Mouse (Mus musculus): ENCODE measurements around the gene Mpl. TPM values are rescaled to one million over a fixed set of nuclear protein-coding genes. Genes with fewer than 3 reads are reported as not detected.

Gene Mpl
- polyA plus RNA-seq, 2 experiments, result 0.12 to 0.23 TPM

DNA sequence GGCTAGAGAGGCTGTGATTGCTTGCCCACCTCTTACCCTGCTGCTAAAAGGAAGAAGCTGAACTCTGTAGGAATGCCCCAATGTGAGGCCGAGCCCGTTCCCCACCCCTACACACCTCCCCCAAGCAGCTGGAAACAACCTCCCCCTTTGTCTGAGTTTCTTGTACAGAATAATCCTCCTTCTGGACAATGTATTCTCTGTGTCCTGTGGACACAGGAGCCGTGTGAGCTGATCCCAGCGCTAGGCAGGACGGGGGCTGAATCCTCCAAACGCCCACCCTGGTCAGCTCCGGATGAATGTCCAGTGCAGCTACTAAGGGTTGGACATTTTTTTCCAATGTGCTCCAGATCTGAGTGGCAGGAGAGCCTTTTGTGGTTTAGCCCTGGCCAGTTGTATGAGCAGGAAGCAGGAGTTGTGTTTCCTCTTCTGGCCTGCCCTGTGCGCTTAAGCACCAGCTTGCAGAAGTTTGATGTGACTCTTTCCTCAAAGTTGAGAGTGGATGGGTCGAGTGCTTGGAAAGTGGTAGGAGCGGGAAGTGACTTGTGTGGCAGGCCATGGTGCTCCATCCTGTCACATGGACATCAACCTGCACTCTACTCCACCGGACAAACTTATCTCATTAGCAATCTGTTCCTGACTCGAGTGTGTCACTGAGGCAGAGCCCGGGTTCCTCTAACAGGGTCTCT is 40.1 kb downstream of the Mpl start:
- Histone ChIP-seq H3K36me3 (ENCODE audit: control insufficient read depth, insufficient read depth, low read length) (peaks cover 76% of the 10 kb centered on the region), H3K4me2 (replicated peaks; ENCODE audit: low read depth, low read length, severe bottlenecking) (no peak overlapping the region)
- no peak for TF ChIP-seq POLR2A (IDR thresholded peaks at IDR 0.05; ENCODE audit: borderline replicate concordance, extremely low read depth, insufficient read depth, insufficient read length)

DNA sequence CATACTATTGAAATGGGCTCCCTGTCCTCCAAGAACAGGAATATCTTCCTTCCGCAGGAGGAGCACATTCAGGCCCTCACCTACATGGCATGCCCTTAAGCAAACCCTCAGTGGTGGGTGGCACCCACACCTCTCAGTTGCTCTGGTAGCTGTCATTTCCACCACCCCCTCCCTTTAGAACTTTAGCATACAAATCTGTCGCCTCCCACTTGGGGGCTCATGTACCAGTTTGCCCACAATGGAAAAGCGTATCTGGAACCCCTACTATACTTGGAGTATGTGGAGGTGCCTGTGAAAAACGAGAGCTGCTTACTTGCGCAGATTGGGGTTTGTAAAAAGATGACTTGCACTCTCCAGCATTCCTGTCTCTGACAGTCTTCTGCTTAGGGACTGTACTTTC is 41.0 kb downstream of the Mpl start:
- no peak overlapping the region for H3K27ac ChIP-seq (replicated peaks; ENCODE audit: low read depth, low read length)
- H3K36me3 ChIP-seq (ENCODE audit: control insufficient read depth, insufficient read depth, low read length), result peaks cover 85% of the 10 kb centered on the region
- no peak overlapping the region for H3K4me3 ChIP-seq (replicated peaks; ENCODE audit: low read length)
- WGBS, result 93% methylated on average over 5 of the region's 5 CpGs
- no peak for ATAC-seq (ENCODE audit: low FRiP score, low read depth)
- H3K9ac ChIP-seq (ENCODE audit: low read depth, low read length, severe bottlenecking), result no peak overlapping the region
- DNase-seq (ENCODE audit: low spot score), result no peak
- no peaks in the 10 kb centered on the region for H3K27me3 ChIP-seq (ENCODE audit: control insufficient read depth, insufficient read depth, low read length)
- no peak for TF ChIP-seq POLR2A (IDR thresholded peaks at IDR 0.05; ENCODE audit: borderline replicate concordance, extremely low read depth, insufficient read depth, insufficient read length)
- H3K4me1 ChIP-seq (ENCODE audit: control insufficient read depth, insufficient read depth, low read length), result no peaks in the 10 kb centered on the region
- H3K4me2 ChIP-seq (replicated peaks; ENCODE audit: low read depth, low read length, severe bottlenecking), result no peak overlapping the region
- no peaks in the 10 kb centered on the region for H3K9me3 ChIP-seq (ENCODE audit: control insufficient read depth, low read length)

More for the DNA sequence above, 40.1 kb downstream of the Mpl start:
- H3K4me1 ChIP-seq (ENCODE audit: control insufficient read depth, insufficient read depth, low read length), result no peaks in the 10 kb centered on the region
- H3K27ac ChIP-seq (replicated peaks; ENCODE audit: low read depth, low read length), result no peak overlapping the region
- WGBS, result 92% methylated on average over 13 of the region's 13 CpGs
- H3K4me3 ChIP-seq (replicated peaks; ENCODE audit: low read length), result no peak overlapping the region
- no peaks in the 10 kb centered on the region for H3K9me3 ChIP-seq (ENCODE audit: control insufficient read depth, low read length)
- ATAC-seq (ENCODE audit: low FRiP score, low read depth), result no peak
- no peak for DNase-seq (ENCODE audit: low spot score)
- H3K9ac ChIP-seq (ENCODE audit: low read depth, low read length, severe bottlenecking), result no peak overlapping the region
- H3K27me3 ChIP-seq (ENCODE audit: control insufficient read depth, insufficient read depth, low read length), result no peaks in the 10 kb centered on the region

DNA sequence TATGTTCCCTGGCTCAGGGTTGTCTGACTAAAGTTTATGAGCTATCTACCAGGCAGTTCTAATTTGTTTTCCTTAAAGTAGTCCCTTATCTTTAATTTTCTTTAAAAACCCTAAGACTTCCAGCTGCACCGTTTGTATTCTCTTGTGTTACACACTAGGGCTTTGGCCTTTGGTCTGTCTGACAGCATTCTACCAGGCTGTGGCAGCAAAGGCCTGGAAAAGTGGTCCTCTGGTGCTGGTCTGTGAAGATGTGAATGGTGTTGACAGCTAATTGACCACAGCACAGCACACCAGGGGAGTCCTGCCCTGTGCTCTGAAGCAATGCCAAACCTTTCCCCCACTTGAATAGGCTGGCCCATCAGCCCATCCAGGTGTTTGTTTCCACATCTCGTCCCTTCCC is 41.5 kb downstream of the Mpl start:
- Histone ChIP-seq H3K27ac (replicated peaks; ENCODE audit: low read depth, low read length) (no peak overlapping the region), H3K9ac (ENCODE audit: low read depth, low read length, severe bottlenecking) (no peak overlapping the region), H3K27me3 (ENCODE audit: control insufficient read depth, insufficient read depth, low read length) (no peaks in the 10 kb centered on the region), H3K9me3 (ENCODE audit: control insufficient read depth, low read length) (no peaks in the 10 kb centered on the region), H3K4me2 (replicated peaks; ENCODE audit: low read depth, low read length, severe bottlenecking) (no peak overlapping the region), H3K36me3 (ENCODE audit: control insufficient read depth, insufficient read depth, low read length) (peaks cover 84% of the 10 kb centered on the region), H3K4me1 (ENCODE audit: control insufficient read depth, insufficient read depth, low read length) (no peaks in the 10 kb centered on the region), H3K4me3 (replicated peaks; ENCODE audit: low read length) (no peak overlapping the region)
- no peak for TF ChIP-seq POLR2A (IDR thresholded peaks at IDR 0.05; ENCODE audit: borderline replicate concordance, extremely low read depth, insufficient read depth, insufficient read length)
- DNase-seq (ENCODE audit: low spot score), result no peak
- ATAC-seq (ENCODE audit: low FRiP score, low read depth), result no peak
- WGBS, result 82% methylated on average over 2 of the region's 2 CpGs

DNA sequence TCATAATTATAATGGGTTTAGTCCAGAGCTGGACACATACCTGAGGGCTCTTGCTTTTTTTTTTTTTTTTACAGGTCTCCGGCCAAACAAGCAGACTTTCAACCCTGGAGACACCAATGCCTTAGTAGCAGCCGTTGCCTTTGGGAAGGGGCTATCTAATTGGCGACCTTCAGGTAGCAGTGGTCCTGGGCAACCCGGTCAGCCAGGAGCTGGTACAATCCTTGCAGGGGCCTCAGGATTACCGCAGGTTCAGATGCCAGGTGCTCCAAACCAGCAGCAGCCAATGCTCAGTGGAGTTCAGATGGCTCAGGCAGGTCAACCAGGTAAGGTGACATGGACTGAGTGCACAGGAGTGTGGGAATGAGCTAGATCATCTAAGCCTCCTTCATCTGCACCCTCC is 43.8 kb downstream of the Mpl start:
- WGBS, result 86% methylated on average over 5 of the region's 5 CpGs
- H3K27me3 ChIP-seq (ENCODE audit: control insufficient read depth, insufficient read depth, low read length), result no peaks in the 10 kb centered on the region
- TF ChIP-seq POLR2A (IDR thresholded peaks at IDR 0.05; ENCODE audit: borderline replicate concordance, extremely low read depth, insufficient read depth, insufficient read length), result no peak
- H3K36me3 ChIP-seq (ENCODE audit: control insufficient read depth, insufficient read depth, low read length), result peaks cover 65% of the 10 kb centered on the region
- DNase-seq (ENCODE audit: low spot score) (no peak), ATAC-seq (ENCODE audit: low FRiP score, low read depth) (no peak)
- H3K9me3 ChIP-seq (ENCODE audit: control insufficient read depth, low read length), result no peaks in the 10 kb centered on the region
- H3K4me2 ChIP-seq (replicated peaks; ENCODE audit: low read depth, low read length, severe bottlenecking), result no peak overlapping the region
- no peak overlapping the region for H3K9ac ChIP-seq (ENCODE audit: low read depth, low read length, severe bottlenecking)
- no peak overlapping the region for H3K4me3 ChIP-seq (replicated peaks; ENCODE audit: low read length)
- H3K27ac ChIP-seq (replicated peaks; ENCODE audit: low read depth, low read length), result no peak overlapping the region
- peaks cover 7% of the 10 kb centered on the region for H3K4me1 ChIP-seq (ENCODE audit: control insufficient read depth, insufficient read depth, low read length)

DNA sequence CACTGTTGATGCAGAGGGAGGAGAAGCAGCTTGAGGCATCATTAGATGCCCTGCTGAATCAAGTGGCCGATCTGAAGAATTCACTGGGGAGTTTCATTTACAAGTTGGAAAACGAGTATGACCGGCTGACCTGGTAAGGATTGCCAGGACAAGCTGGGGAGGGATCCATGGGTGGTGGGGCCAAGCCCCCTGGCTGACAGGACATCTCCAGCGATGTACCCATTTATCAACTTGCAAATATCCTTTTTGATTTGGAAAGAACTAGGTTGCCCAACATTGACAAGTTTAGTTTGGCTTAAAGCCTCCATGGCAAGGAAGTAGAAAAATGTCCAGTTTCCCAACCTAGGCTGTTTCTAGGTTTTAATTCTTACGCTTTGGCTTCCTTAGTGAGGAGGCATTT is 46.4 kb downstream of the Mpl start:
- ATAC-seq (ENCODE audit: low FRiP score, low read depth), result no peak
- H3K36me3 ChIP-seq (ENCODE audit: control insufficient read depth, insufficient read depth, low read length), result peaks cover 47% of the 10 kb centered on the region

More for the DNA sequence above, 46.4 kb downstream of the Mpl start:
- Histone ChIP-seq H3K4me1 (ENCODE audit: control insufficient read depth, insufficient read depth, low read length) (peaks cover 11% of the 10 kb centered on the region), H3K27ac (replicated peaks; ENCODE audit: low read depth, low read length) (no peak overlapping the region), H3K27me3 (ENCODE audit: control insufficient read depth, insufficient read depth, low read length) (no peaks in the 10 kb centered on the region), H3K9me3 (ENCODE audit: control insufficient read depth, low read length) (no peaks in the 10 kb centered on the region), H3K4me2 (replicated peaks; ENCODE audit: low read depth, low read length, severe bottlenecking) (no peak overlapping the region), H3K4me3 (replicated peaks; ENCODE audit: low read length) (no peak overlapping the region), H3K9ac (ENCODE audit: low read depth, low read length, severe bottlenecking) (no peak overlapping the region)
- 88% methylated on average over 5 of the region's 5 CpGs for WGBS
- no peak for DNase-seq (ENCODE audit: low spot score)
- TF ChIP-seq POLR2A (IDR thresholded peaks at IDR 0.05; ENCODE audit: borderline replicate concordance, extremely low read depth, insufficient read depth, insufficient read length), result no peak
